ENCODE assay signal across 9 mouse cellular contexts in the genomic region with DNA sequence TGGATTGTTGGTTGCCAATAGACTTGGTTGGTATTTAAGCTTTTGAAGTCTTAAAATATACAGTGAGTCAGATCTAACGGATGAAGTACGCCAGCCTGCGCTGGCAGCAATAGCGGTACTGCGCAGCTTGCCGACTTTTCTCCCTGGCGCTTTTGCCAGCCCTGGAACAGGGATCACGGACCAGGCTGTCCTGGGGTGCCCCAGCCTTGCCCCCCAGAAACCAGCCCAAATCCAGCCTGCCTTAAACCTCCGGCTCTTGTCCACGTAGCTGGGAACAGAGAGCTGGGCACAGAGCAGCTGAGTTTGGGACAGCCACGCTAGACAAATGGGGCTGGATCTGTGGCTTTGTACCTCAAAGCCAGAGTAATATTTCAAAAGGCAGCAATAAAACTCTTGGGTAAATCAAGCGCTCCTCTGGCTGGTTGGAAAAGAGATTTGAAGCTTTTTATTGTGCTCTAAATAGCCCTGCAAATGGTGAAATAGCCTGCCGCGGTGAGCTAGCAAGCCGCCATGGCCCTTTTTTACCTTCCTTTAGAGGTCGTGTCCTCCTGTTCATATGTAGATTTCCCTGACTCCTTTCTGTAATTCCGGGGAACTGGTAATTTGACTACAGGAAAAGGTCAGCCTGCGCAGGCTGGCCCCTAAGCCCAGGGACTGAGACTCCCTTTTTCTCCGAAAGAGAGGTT. TPM values are rescaled to one million over a fixed set of nuclear protein-coding genes. Genes with fewer than 3 reads are reported as not detected.
A peak's percentile ranks its signal among the peaks of the same experiment; 100 is the strongest.
DNase-seq lines count a peak whose midpoint lies in the region; ATAC-seq lines count a peak whose summit lies in the region.
"Had no signal": no experiment of that assay in that cellular context is flagged by ENCODE, and none has a peak within 500 bp of the region (broad histone marks: within the 10 kb centered on the region; RNA-seq: fewer than 3 reads in every experiment).

No protein-coding gene starts in this region.

- no peaks in the 10 kb centered on the region for H3K9me3 ChIP-seq in hindbrain, embryonic 16.5 days (ENCODE audit: control insufficient read depth, low read length)
- H3K9me3 ChIP-seq in liver, embryonic 15.5 days (replicated peaks), result no peaks in the 10 kb centered on the region
- H3K9me3 ChIP-seq: G1E had no signal

- no peaks in the 10 kb centered on the region for H3K4me1 ChIP-seq in hindbrain, embryonic 16.5 days (ENCODE audit: control insufficient read depth, insufficient read depth, low read depth, low read length)
- H3K4me1 ChIP-seq in liver, embryonic 15.5 days (replicated peaks), result 0 out of 2 replicates have a peak, but pooled peaks cover 7% of the 10 kb centered on the region

- peaks cover 26% of the 10 kb centered on the region for H3K27me3 ChIP-seq in hindbrain, embryonic 16.5 days (replicated peaks; ENCODE audit: control insufficient read depth, insufficient read depth, low read length)
- peaks cover 60% of the 10 kb centered on the region for H3K27me3 ChIP-seq in liver, embryonic 15.5 days

- DNase-seq in frontal cortex, postnatal 10 days (ENCODE audit: low spot score in 2 of 2), result no peak
- peak; percentile 33 for DNase-seq in right cerebral cortex, postnatal 25 days

- H3K4me3 ChIP-seq in hindbrain, embryonic 16.5 days (ENCODE audit: low read length), result peak overlapping the region; percentile 8
- H3K4me3 ChIP-seq in liver, embryonic 15.5 days (replicated peaks), result no peak overlapping the region

- no peaks in the 10 kb centered on the region for H3K36me3 ChIP-seq in hindbrain, embryonic 16.5 days (ENCODE audit: control insufficient read depth, insufficient read depth, low read length)
- H3K36me3 ChIP-seq in liver, embryonic 15.5 days (replicated peaks), result no peaks in the 10 kb centered on the region

- peak overlapping the region; percentile 37 for H3K4me2 ChIP-seq in hindbrain, embryonic 16.5 days (ENCODE audit: low read length)
- H3K4me2 ChIP-seq in liver, embryonic 15.5 days, result peak overlapping the region; percentile 29

- H3K9ac ChIP-seq in hindbrain, embryonic 16.5 days (ENCODE audit: low read depth, low read length), result no peak overlapping the region
- no peak overlapping the region; the same call in 1 of the 2 replicates for H3K9ac ChIP-seq in liver, embryonic 15.5 days

- no peak overlapping the region for H3K27ac ChIP-seq in hindbrain, embryonic 16.5 days (ENCODE audit: low read depth, low read length)
- H3K27ac ChIP-seq in liver, embryonic 15.5 days (replicated peaks), result no peak overlapping the region

- 6% methylated on average over 19 of the region's 19 CpGs for WGBS in hindbrain, embryonic 16.5 days
- WGBS in liver, embryonic 15.5 days (ENCODE audit: insufficient replicate concordance), result 11% methylated on average over 19 of the region's 19 CpGs

- peak; percentile 86 for ATAC-seq in frontal cortex, adult (ENCODE audit: low TSS enrichment)
- peak; percentile 48 for ATAC-seq in CD4-positive, CD25-positive, alpha-beta regulatory T cell, adult 4 months
- peak; percentile 36; the same call in 1 of the 2 replicates for ATAC-seq in common myeloid progenitor, adult 5-6 weeks (replicated peaks; ENCODE audit: low read depth, poor library complexity, severe bottlenecking)
- no peak for ATAC-seq in hindbrain, embryonic 16.5 days
- ATAC-seq in liver, embryonic 15.5 days (ENCODE audit: insufficient read depth), result no peak
- no peak; the same call in 1 of the 2 replicates for ATAC-seq in monocyte, adult 5-6 weeks (replicated peaks; ENCODE audit: insufficient number of reproducible peaks, low FRiP score, low TSS enrichment, poor library complexity, severe bottlenecking)

RNA-seq across cellular contexts. Expression of gene Skap2, which starts 6.2 kb away (rescaled TPM):
- polyA plus RNA-seq in CD4-positive, CD25-positive, alpha-beta regulatory T cell, adult 4 months (2017; shearing (Covaris generic)), result 10 to 100 TPM; 18.8 to 22.7 TPM
- 127 and 171 TPM in 2 replicates for total RNA-seq in common myeloid progenitor, adult 5-6 weeks (2017)
- 23.8 and 30.3 TPM in 2 replicates for polyA plus RNA-seq in hindbrain, embryonic 16.5 days (2015; fragmentation: Nextera tagmentation; extraction: Ambion mirVana)
- 16.6 and 19.1 TPM in 2 replicates for polyA plus RNA-seq in liver, embryonic 15.5 days (2015; fragmentation: Nextera tagmentation; extraction: Ambion mirVana)
- 216 to 281 TPM (median 262 TPM) in 3 replicates for total RNA-seq in monocyte, adult 5-6 weeks (2017)

Comparison
In these comparisons a context has a peak if more than half of its experiments do, and no peak if none do; other contexts are left out.
1. ATAC-seq: peak in frontal cortex, adult (single experiment), CD4-positive, CD25-positive, alpha-beta regulatory T cell, adult 4 months (single experiment) and common myeloid progenitor, adult 5-6 weeks (single experiment); none in hindbrain, embryonic 16.5 days (single experiment), liver, embryonic 15.5 days (single experiment) and monocyte, adult 5-6 weeks (single experiment).